Mouse (Mus musculus) cerebellum, adult 9-10 months (tissue): Measurements from ENCODE around the gene Pde11a.

Experiments
- DNase-seq: peaks from one replicate; pipeline ENCODE4 v3.0.0; 2022

The Pde11a gene

GRCm38 (mm10) chr2:76338215-76339156, at the start of gene Pde11a:
Gene Pde11a, minus strand, starts transcription at chr2:76338774.
- no peak for DNase-seq

- no peak for DNase-seq
Measured at GRCm38 (mm10) chr2:76386531-76386930, 48.0 kb upstream of the Pde11a start.

- no peak for DNase-seq
Measured at GRCm38 (mm10) chr2:76378646-76379045, 40.1 kb upstream of the Pde11a start.

GRCm38 (mm10) chr2:76374544-76375206, 36.1 kb upstream of the Pde11a start:
- no peak for DNase-seq

GRCm38 (mm10) chr2:76372244-76372643, 33.7 kb upstream of the Pde11a start:
- no peak for DNase-seq

GRCm38 (mm10) chr2:76370656-76370922, 32.0 kb upstream of the Pde11a start:
- no peak for DNase-seq

GRCm38 (mm10) chr2:76369821-76370655, 31.5 kb upstream of the Pde11a start, which contains the start of gene Rbm45:
Gene Rbm45, plus strand, starts transcription at chr2:76369984.
- peak; percentile 85 for DNase-seq

- DNase-seq, result peak; percentile 28
Measured at GRCm38 (mm10) chr2:76368861-76369660, 30.5 kb upstream of the Pde11a start.

- peak; percentile 87 for DNase-seq
Measured at GRCm38 (mm10) chr2:76367188-76367922, 28.8 kb upstream of the Pde11a start.

- no peak for DNase-seq
Measured at GRCm38 (mm10) chr2:76365811-76366210, 27.2 kb upstream of the Pde11a start.

GRCm38 (mm10) chr2:76362111-76362510, 23.5 kb upstream of the Pde11a start:
- DNase-seq, result no peak

- no peak for DNase-seq
Measured at GRCm38 (mm10) chr2:76360226-76360625, 21.7 kb upstream of the Pde11a start, which contains the start of gene Cyct. Gene Cyct, minus strand, starts transcription at chr2:76360450.

GRCm38 (mm10) chr2:76347839-76348238, 9.3 kb upstream of the Pde11a start:
- DNase-seq, result no peak

GRCm38 (mm10) chr2:76342146-76342545, 3.6 kb upstream of the Pde11a start:
- peak; percentile 6 for DNase-seq

- DNase-seq, result no peak
Measured at GRCm38 (mm10) chr2:76334596-76334995, 4.0 kb downstream of the Pde11a start.

- DNase-seq, result no peak
Measured at GRCm38 (mm10) chr2:76332161-76332805, 6.3 kb downstream of the Pde11a start.

GRCm38 (mm10) chr2:76330081-76330480, 8.5 kb downstream of the Pde11a start:
- DNase-seq, result no peak

- no peak for DNase-seq
Measured at GRCm38 (mm10) chr2:76326161-76326560, 12.4 kb downstream of the Pde11a start.

- no peak for DNase-seq
Measured at GRCm38 (mm10) chr2:76324463-76324862, 14.1 kb downstream of the Pde11a start.

- DNase-seq, result no peak
Measured at GRCm38 (mm10) chr2:76323185-76323875, 15.2 kb downstream of the Pde11a start.
